Mouse (Mus musculus) midbrain, embryonic 15.5 days (tissue): Measurements from ENCODE around the gene Stmn1. TPM values are rescaled to one million over a fixed set of nuclear protein-coding genes. Genes with fewer than 3 reads are reported as not detected.

Source experiments
- ATAC-seq: fragments of 200-750 bp; cut with Nextera tagmentation; replicated peaks from 2 replicates; pipeline ENCODE4 v1.8.0; 2017; ENCODE audit warnings: moderate TSS enrichment
- H3K27ac ChIP-seq: fragments of 300-500 bp; sonication (generic); 2 replicates; pipeline ENCODE4 v1.5.1; 2015; ENCODE audit warnings: mild to moderate bottlenecking, inconsistent platforms
- H3K27me3 ChIP-seq: fragments of 300-500 bp; sonication (generic); replicated peaks from 2 replicates; pipeline ENCODE4 v1.6.1; 2015; ENCODE audit warnings: inconsistent platforms
- H3K36me3 ChIP-seq: fragments of 300-500 bp; sonication (generic); replicated peaks from 2 replicates; pipeline ENCODE4 v1.6.1; 2015; ENCODE audit warnings: inconsistent platforms
- H3K4me1 ChIP-seq: fragments of 300-500 bp; sonication (generic); 2 replicates; pipeline ENCODE4 v1.6.1; 2015; ENCODE audit warnings: inconsistent platforms
- H3K4me2 ChIP-seq: fragments of 300-500 bp; sonication (generic); 2 replicates; pipeline ENCODE4 v1.6.1; 2015; ENCODE audit warnings: inconsistent platforms, mild to moderate bottlenecking, moderate library complexity
- H3K4me3 ChIP-seq: fragments of 300-500 bp; sonication (generic); 2 replicates; pipeline ENCODE4 v1.5.1; 2015; ENCODE audit warnings: mild to moderate bottlenecking, inconsistent platforms
- H3K9ac ChIP-seq: fragments of 300-500 bp; sonication (generic); 2 replicates; pipeline ENCODE4 v1.6.1; 2015; ENCODE audit warnings: mild to moderate bottlenecking, inconsistent platforms
- H3K9me3 ChIP-seq: fragments of 300-500 bp; sonication (generic); 2 replicates; pipeline ENCODE4 v1.6.1; 2016; ENCODE audit warnings: inconsistent platforms
- WGBS: fragments of 180-500 bp; shearing (Covaris S2); methylation state at CpG from one replicate; pipeline ENCODE4 v1.1.7; 2015; ENCODE audit warnings: mixed read lengths; 5-methylcytosine and 5-hydroxymethylcytosine counted together
- polyA plus RNA-seq: library from polyadenylated mRNA; unstranded; fragments of >200 nt; fragmentation: Nextera tagmentation; extraction: Ambion mirVana; gene quantifications from 2 replicates; pipeline ENCODE4 v1.2.1, GENCODE M21; 2015

The Stmn1 gene
- polyA plus RNA-seq, 1 experiment from 2014 or later: 7,674 TPM

DNA sequence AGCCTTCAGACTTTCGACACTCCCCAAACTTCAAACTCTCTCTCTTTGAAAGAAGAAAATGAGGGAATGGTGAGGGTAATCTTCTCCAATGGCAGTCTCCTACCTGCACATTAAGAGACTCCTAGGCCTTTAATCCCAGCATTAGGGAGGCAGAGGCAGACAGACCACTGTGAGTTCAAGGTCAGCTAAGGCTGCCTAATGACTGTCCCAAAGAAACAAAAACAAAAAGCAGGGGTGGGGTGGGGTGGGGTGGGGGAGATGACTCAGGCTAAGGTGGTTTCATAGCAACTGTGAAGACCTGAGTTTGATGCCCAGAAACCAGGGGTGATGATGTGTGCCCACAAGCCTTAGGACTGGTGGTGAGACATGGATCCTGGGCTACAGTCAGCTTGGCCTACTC is 22.6 kb upstream of the Stmn1 start:
- no peak overlapping the region for H3K4me3 ChIP-seq
- no peaks in the 10 kb centered on the region for H3K27me3 ChIP-seq
- no peak overlapping the region for H3K9ac ChIP-seq
- H3K4me2 ChIP-seq: no peak overlapping the region
- no peak for ATAC-seq
- no peaks in the 10 kb centered on the region for H3K9me3 ChIP-seq
- H3K4me1 ChIP-seq: peaks cover 44% of the 10 kb centered on the region
- H3K27ac ChIP-seq: peak overlapping the region; percentile 72
- 43% methylated on average over 1 of the region's 1 CpGs for WGBS
- H3K36me3 ChIP-seq: no peaks in the 10 kb centered on the region

- Histone ChIP-seq H3K4me2 (no peak overlapping the region), H3K4me1 (peaks cover 58% of the 10 kb centered on the region), H3K9ac (no peak overlapping the region), H3K36me3 (no peaks in the 10 kb centered on the region), H3K27ac (no peak overlapping the region), H3K9me3 (no peaks in the 10 kb centered on the region), H3K27me3 (no peaks in the 10 kb centered on the region), H3K4me3 (no peak overlapping the region)
- ATAC-seq: no peak
- WGBS: 44% methylated on average over 23 of the region's 23 CpGs
These were observed 20.2 kb upstream of the Stmn1 start for GRCm38 (mm10) chr4:134447966-134448365.

- no peaks in the 10 kb centered on the region for H3K36me3 ChIP-seq
- peak; percentile 78 for ATAC-seq
- no peak overlapping the region for H3K4me3 ChIP-seq
- H3K4me1 ChIP-seq: peaks cover 58% of the 10 kb centered on the region
- peak overlapping the region; percentile 26 for H3K4me2 ChIP-seq
- peak overlapping the region; percentile 97 for H3K27ac ChIP-seq
- WGBS: 24% methylated on average over 13 of the region's 13 CpGs
- no peaks in the 10 kb centered on the region for H3K27me3 ChIP-seq
- H3K9me3 ChIP-seq: no peaks in the 10 kb centered on the region
- no peak overlapping the region for H3K9ac ChIP-seq
These were observed 18.3 kb upstream of the Stmn1 start for GRCm38 (mm10) chr4:134449595-134450391.

- no peaks in the 10 kb centered on the region for H3K27me3 ChIP-seq
- H3K36me3 ChIP-seq: no peaks in the 10 kb centered on the region
- 6% methylated on average over 20 of the region's 20 CpGs for WGBS
- H3K4me3 ChIP-seq: no peak overlapping the region
- no peaks in the 10 kb centered on the region for H3K9me3 ChIP-seq
- peaks cover 55% of the 10 kb centered on the region for H3K4me1 ChIP-seq
- H3K4me2 ChIP-seq: peak overlapping the region; percentile 26
- ATAC-seq: peak; percentile 66
- H3K9ac ChIP-seq: peak overlapping the region; percentile 18; the same call in 1 of the 2 replicates
- peak overlapping the region; percentile 97 for H3K27ac ChIP-seq
These were observed 17.5 kb upstream of the Stmn1 start for GRCm38 (mm10) chr4:134450392-134451195.

GRCm38 (mm10) chr4:134451484-134451883 is 16.6 kb upstream of the Stmn1 start:
- ATAC-seq: no peak
- Histone ChIP-seq H3K9ac (no peak overlapping the region), H3K4me2 (no peak overlapping the region)

DNA sequence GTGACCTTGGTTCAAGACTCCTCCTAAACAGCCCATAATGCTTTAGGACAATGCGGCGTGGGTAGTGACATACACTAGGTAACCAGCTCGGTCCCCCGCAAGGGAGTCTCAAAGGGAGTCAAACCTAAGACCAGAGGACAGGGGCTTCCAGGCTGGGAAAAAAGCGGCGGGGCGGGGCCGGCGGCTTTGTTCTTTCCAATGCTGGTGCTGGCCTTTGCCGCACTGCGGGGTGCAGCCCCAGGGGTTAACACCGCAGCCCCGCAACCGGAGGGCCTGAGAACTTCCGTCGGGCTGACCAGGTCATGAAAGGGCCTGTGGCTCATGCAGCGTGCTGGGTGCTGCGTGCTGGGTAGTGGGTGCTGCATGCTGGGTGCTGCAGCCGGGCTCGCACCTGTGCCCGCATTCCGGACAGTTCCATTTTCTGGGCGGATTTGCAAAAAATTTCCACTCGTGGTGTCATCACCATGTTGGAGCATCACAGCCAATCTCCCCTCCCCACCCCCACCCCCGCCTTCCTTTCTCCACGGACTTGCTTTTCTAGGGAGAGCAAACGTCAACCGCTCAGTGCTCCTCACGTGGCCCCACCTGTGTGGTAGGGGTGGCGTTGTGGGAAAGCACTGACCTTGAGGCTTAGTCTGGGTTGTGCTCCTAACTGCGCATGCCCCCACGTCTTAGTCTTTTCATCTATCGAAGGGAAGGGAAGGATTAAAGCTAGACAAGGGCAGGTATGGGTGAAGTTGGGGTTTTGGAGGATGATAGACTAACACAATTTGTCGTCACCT is 14.3 kb upstream of the Stmn1 start:
- Histone ChIP-seq H3K4me2 (peak overlapping the region; percentile 22), H3K4me3 (no peak overlapping the region), H3K27ac (no peak overlapping the region), H3K9ac (no peak overlapping the region), H3K36me3 (no peaks in the 10 kb centered on the region), H3K4me1 (peaks cover 39% of the 10 kb centered on the region), H3K9me3 (no peaks in the 10 kb centered on the region), H3K27me3 (no peaks in the 10 kb centered on the region)
- 25% methylated on average over 34 of the region's 34 CpGs for WGBS
- ATAC-seq: no peak

More at GRCm38 (mm10) chr4:134451484-134451883, 16.6 kb upstream of the Stmn1 start:
- Histone ChIP-seq H3K27me3 (no peaks in the 10 kb centered on the region), H3K36me3 (no peaks in the 10 kb centered on the region), H3K4me3 (no peak overlapping the region), H3K27ac (peak overlapping the region; percentile 97), H3K4me1 (peaks cover 49% of the 10 kb centered on the region), H3K9me3 (no peaks in the 10 kb centered on the region)
- WGBS: 50% methylated on average over 9 of the region's 9 CpGs

- no peaks in the 10 kb centered on the region for H3K9me3 ChIP-seq
- H3K27me3 ChIP-seq: no peaks in the 10 kb centered on the region
- no peak overlapping the region for H3K27ac ChIP-seq
- H3K4me3 ChIP-seq: no peak overlapping the region
- no peak overlapping the region for H3K9ac ChIP-seq
- WGBS: 63% methylated on average over 6 of the region's 6 CpGs
- ATAC-seq: no peak
- peaks cover 24% of the 10 kb centered on the region for H3K4me1 ChIP-seq
- H3K36me3 ChIP-seq: no peaks in the 10 kb centered on the region
- H3K4me2 ChIP-seq: no peak overlapping the region
These were observed 12.8 kb upstream of the Stmn1 start for GRCm38 (mm10) chr4:134455310-134455709.

- ATAC-seq: no peak
- H3K27ac ChIP-seq: no peak overlapping the region
These were observed 10.8 kb upstream of the Stmn1 start for GRCm38 (mm10) chr4:134457130-134457825.

GRCm38 (mm10) chr4:134458856-134459255 is 9.3 kb upstream of the Stmn1 start:
- no peak overlapping the region for H3K9ac ChIP-seq
- H3K9me3 ChIP-seq: no peaks in the 10 kb centered on the region
- WGBS: 91% methylated on average over 5 of the region's 5 CpGs
- H3K4me3 ChIP-seq: no peak overlapping the region
- H3K27ac ChIP-seq: no peak overlapping the region
- peaks cover 4% of the 10 kb centered on the region; the same call in 1 of the 2 replicates for H3K4me1 ChIP-seq
- H3K4me2 ChIP-seq: no peak overlapping the region
- no peaks in the 10 kb centered on the region for H3K36me3 ChIP-seq
- H3K27me3 ChIP-seq: no peaks in the 10 kb centered on the region
- no peak for ATAC-seq

More at GRCm38 (mm10) chr4:134457130-134457825, 10.8 kb upstream of the Stmn1 start:
- H3K4me3 ChIP-seq: no peak overlapping the region
- 57% methylated on average over 7 of the region's 7 CpGs for WGBS
- peaks cover 10% of the 10 kb centered on the region; the same call in 1 of the 2 replicates for H3K4me1 ChIP-seq
- no peak overlapping the region for H3K4me2 ChIP-seq
- H3K9ac ChIP-seq: no peak overlapping the region
- no peaks in the 10 kb centered on the region for H3K36me3 ChIP-seq
- no peaks in the 10 kb centered on the region for H3K9me3 ChIP-seq
- no peaks in the 10 kb centered on the region for H3K27me3 ChIP-seq

GRCm38 (mm10) chr4:134460277-134460676 is 7.8 kb upstream of the Stmn1 start:
- H3K4me2 ChIP-seq: no peak overlapping the region
- H3K27ac ChIP-seq: no peak overlapping the region
- H3K4me3 ChIP-seq: no peak overlapping the region
- peaks cover 8% of the 10 kb centered on the region for H3K4me1 ChIP-seq
- H3K36me3 ChIP-seq: no peaks in the 10 kb centered on the region
- no peaks in the 10 kb centered on the region for H3K9me3 ChIP-seq
- no peak overlapping the region for H3K9ac ChIP-seq
- no peak for ATAC-seq
- no peaks in the 10 kb centered on the region for H3K27me3 ChIP-seq
- 87% methylated on average over 10 of the region's 10 CpGs for WGBS

DNA sequence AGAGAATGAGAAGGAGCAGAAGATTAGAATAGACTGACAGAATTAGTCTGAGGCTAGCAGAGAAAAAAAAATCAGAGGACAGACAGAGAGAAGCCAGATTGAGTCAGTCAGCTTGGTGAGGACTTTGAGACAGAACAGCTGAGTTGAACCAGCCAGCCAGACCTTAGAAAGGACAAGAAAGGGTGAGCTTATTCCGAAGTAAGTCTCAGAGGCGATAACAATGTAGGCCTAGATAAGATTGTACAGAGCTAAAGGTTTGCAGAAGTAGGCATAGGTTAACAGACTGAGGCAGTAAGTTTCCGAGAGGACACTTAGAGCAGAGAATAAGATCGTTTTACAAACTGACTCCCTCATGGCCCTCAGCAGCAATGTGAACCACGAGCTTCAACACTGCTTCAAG is 6.9 kb upstream of the Stmn1 start:
- Histone ChIP-seq H3K27me3 (no peaks in the 10 kb centered on the region), H3K4me1 (peaks cover 18% of the 10 kb centered on the region), H3K4me3 (no peak overlapping the region), H3K36me3 (no peaks in the 10 kb centered on the region), H3K9me3 (no peaks in the 10 kb centered on the region), H3K27ac (no peak overlapping the region), H3K4me2 (no peak overlapping the region), H3K9ac (no peak overlapping the region)
- ATAC-seq: no peak
- 83% methylated on average over 5 of the region's 5 CpGs for WGBS
